Mouse (Mus musculus) MEL (cell line): ENCODE results near the gene Slmap. TPM values are rescaled to one million over a fixed set of nuclear protein-coding genes. Genes with fewer than 3 reads are reported as not detected.
"Not testable (repeated sequence)": the region's sequence is repeated elsewhere in the genome, so short reads cannot be mapped to it uniquely, and the experiment has no call there.

Experiments used
- DNase-seq: peaks from one replicate; pipeline ENCODE4 v3.0.0; 2011; ENCODE audit warnings: low read depth, low spot score
- H3K27ac ChIP-seq: 2 replicates; pipeline ENCODE4 v1.5.1; 2012; ENCODE audit warnings: low read depth, mild to moderate bottlenecking, control low read depth, low read length, moderate library complexity; ENCODE audit not compliant: control insufficient read depth
- H3K27me3 ChIP-seq, 2 experiments: fragments of 150-350 bp in 1 of 2; sonication (generic) in 1 of 2; 2 replicates each; pipeline ENCODE4 v1.6.1; 2012; ENCODE audit warnings: low read length in 2 of 2, mild to moderate bottlenecking in 2 of 2, improper control_type of control experiment in 1 of 2, moderate library complexity in 1 of 2; ENCODE audit not compliant: insufficient read depth in 2 of 2, control insufficient read depth in 1 of 2
- H3K36me3 ChIP-seq, 2 experiments: 2 replicates each; pipeline ENCODE4 v1.6.1; 2012 to 2014; ENCODE audit warnings: low read length in 2 of 2, improper control_type of control experiment in 1 of 2, inconsistent platforms in 1 of 2, mild to moderate bottlenecking in 1 of 2; ENCODE audit not compliant: insufficient read depth in 2 of 2, control insufficient read depth in 1 of 2
- H3K4me1 ChIP-seq, 2 experiments: fragments of 150-350 bp in 1 of 2; sonication (generic) in 1 of 2; 2 replicates each; pipeline ENCODE4 v1.6.1; 2012; ENCODE audit warnings: low read length in 2 of 2, improper control_type of control experiment in 1 of 2, mild to moderate bottlenecking in 1 of 2; ENCODE audit not compliant: insufficient read depth in 2 of 2, control insufficient read depth in 1 of 2
- H3K4me3 ChIP-seq, 2 experiments: fragments of 150-350 bp in 1 of 2; sonication (generic) in 1 of 2; 2 replicates each; pipeline ENCODE4 v1.5.1; 2012; ENCODE audit warnings: low read depth in 2 of 2, low read length in 2 of 2, mild to moderate bottlenecking in 2 of 2, moderate library complexity in 2 of 2, control low read depth in 1 of 2, improper control_type of control experiment in 1 of 2; ENCODE audit not compliant: control insufficient read depth in 1 of 2, insufficient read depth in 1 of 2
- H3K79me2 ChIP-seq: 2 replicates; pipeline ENCODE4 v1.6.1; 2012; ENCODE audit warnings: mild to moderate bottlenecking, low read length, moderate library complexity; ENCODE audit not compliant: control insufficient read depth, poor library complexity, insufficient read depth
- H3K9ac ChIP-seq: 2 replicates; pipeline ENCODE4 v1.6.1; 2012; ENCODE audit warnings: low read depth, mild to moderate bottlenecking, control low read depth, low read length, moderate library complexity; ENCODE audit not compliant: control insufficient read depth, poor library complexity, severe bottlenecking
- H3K9me3 ChIP-seq: fragments of 150-350 bp; sonication (generic); replicated peaks from 2 replicates; pipeline ENCODE4 v1.6.1; 2012; ENCODE audit warnings: mild to moderate bottlenecking, low read length, improper control_type of control experiment, moderate library complexity; ENCODE audit not compliant: insufficient read depth
- CHD2 ChIP-seq: IDR thresholded peaks from 2 replicates; pipeline ENCODE4 v1.6.1; 2011; ENCODE audit warnings: low read length, improper control_type of control experiment
- E2F4 ChIP-seq: IDR thresholded peaks from 2 replicates; pipeline ENCODE4 v1.6.1; 2011; ENCODE audit warnings: low read depth, low read length, improper control_type of control experiment, borderline replicate concordance
- EP300 ChIP-seq, 2 experiments: IDR thresholded peaks; 2 replicates each; pipeline ENCODE4 v1.6.1; 2011; ENCODE audit warnings: improper control_type of control experiment in 2 of 2, low read length in 2 of 2, low read depth in 1 of 2, mild to moderate bottlenecking in 1 of 2
- GABPA ChIP-seq: IDR thresholded peaks from 2 replicates; pipeline ENCODE4 v1.6.1; 2012; ENCODE audit warnings: low read depth, mild to moderate bottlenecking, inconsistent platforms, low read length, improper control_type of control experiment, moderate library complexity
- GATA1 ChIP-seq: IDR thresholded peaks from 2 replicates; pipeline ENCODE4 v1.6.1; 2011; ENCODE audit warnings: low read depth, low read length, improper control_type of control experiment
- JUND ChIP-seq: IDR thresholded peaks from 2 replicates; pipeline ENCODE4 v1.6.1; 2011; ENCODE audit warnings: low read depth, mild to moderate bottlenecking, improper control_type of control experiment, low read length
- MAX ChIP-seq: IDR thresholded peaks from 2 replicates; pipeline ENCODE4 v1.6.1; 2011; ENCODE audit warnings: low read length, improper control_type of control experiment
- MXI1 ChIP-seq: IDR thresholded peaks from 2 replicates; pipeline ENCODE4 v1.6.1; 2011; ENCODE audit warnings: mild to moderate bottlenecking, low read depth, low read length, improper control_type of control experiment
- MYB ChIP-seq: IDR thresholded peaks from 2 replicates; pipeline ENCODE4 v1.6.1; 2011; ENCODE audit warnings: mild to moderate bottlenecking, low read depth, low read length, improper control_type of control experiment
- NRF1 ChIP-seq: IDR thresholded peaks from 2 replicates; pipeline ENCODE4 v1.6.1; 2014; ENCODE audit warnings: low read depth, mild to moderate bottlenecking, inconsistent platforms, low read length, improper control_type of control experiment, moderate library complexity; ENCODE audit not compliant: poor library complexity, insufficient read depth, severe bottlenecking
- POLR2A ChIP-seq, 2 experiments: IDR thresholded peaks; 2 replicates each; pipeline ENCODE4 v1.6.1; 2011 to 2012; ENCODE audit warnings: low read length in 2 of 2, mild to moderate bottlenecking in 2 of 2, control low read depth in 1 of 2, improper control_type of control experiment in 1 of 2, low read depth in 1 of 2, moderate library complexity in 1 of 2; ENCODE audit not compliant: control insufficient read depth in 1 of 2, insufficient read depth in 1 of 2, poor library complexity in 1 of 2
- POLR2AphosphoS5 ChIP-seq: IDR thresholded peaks from 2 replicates; pipeline ENCODE4 v1.6.1; 2012; ENCODE audit warnings: low read depth, borderline replicate concordance, mild to moderate bottlenecking, inconsistent platforms, low read length, moderate library complexity, mixed read lengths
- RCOR1 ChIP-seq: IDR thresholded peaks from 2 replicates; pipeline ENCODE4 v1.6.1; 2012; ENCODE audit warnings: low read depth, mild to moderate bottlenecking, inconsistent platforms, low read length, improper control_type of control experiment
- TCF12 ChIP-seq: IDR thresholded peaks from 2 replicates; pipeline ENCODE4 v1.6.1; 2014; ENCODE audit warnings: low read depth, mild to moderate bottlenecking, inconsistent platforms, low read length, improper control_type of control experiment, moderate library complexity
- UBTF ChIP-seq: IDR thresholded peaks from 2 replicates; pipeline ENCODE4 v1.6.1; 2012; ENCODE audit warnings: low read depth, mild to moderate bottlenecking, inconsistent platforms, low read length, improper control_type of control experiment, moderate library complexity, borderline replicate concordance; ENCODE audit not compliant: insufficient read depth
- ZKSCAN1 ChIP-seq: IDR thresholded peaks from 2 replicates; pipeline ENCODE4 v1.6.1; 2012; ENCODE audit warnings: low read depth, mild to moderate bottlenecking, inconsistent platforms, low read length, improper control_type of control experiment, moderate library complexity
- ZMIZ1 ChIP-seq: IDR thresholded peaks from 2 replicates; pipeline ENCODE4 v1.6.1; 2012; ENCODE audit warnings: low read depth, mild to moderate bottlenecking, inconsistent platforms, low read length, improper control_type of control experiment, moderate library complexity
- ZNF384 ChIP-seq: IDR thresholded peaks from 2 replicates; pipeline ENCODE4 v1.6.1; 2012; ENCODE audit warnings: low read depth, mild to moderate bottlenecking, inconsistent platforms, low read length, improper control_type of control experiment
- polyA plus RNA-seq, 2 experiments: library from polyadenylated mRNA; stranded (reverse) in 1 of 2; unstranded in 1 of 2; fragments of >175 nt in 1 of 2; fragments of >200 nt in 1 of 2; gene quantifications; 2 replicates each; pipeline versions ENCODE4 v1.2.1 to v1.2.4; 2012; ENCODE audit warnings: low replicate concordance in 2 of 2, low read depth in 1 of 2; ENCODE audit not compliant: insufficient read length in 2 of 2, insufficient read depth in 1 of 2, missing spikeins in 1 of 2
- total RNA-seq: library from RNA; depleted of rRNA; stranded (reverse); fragments of 300-350 nt; gene quantifications from 2 replicates; pipeline ENCODE4 v1.2.3, GENCODE M21; 2012

The Slmap gene
- total and polyA plus RNA-seq, 3 experiments = 21.4 to 41.9 TPM; not detected in 1

DNA sequence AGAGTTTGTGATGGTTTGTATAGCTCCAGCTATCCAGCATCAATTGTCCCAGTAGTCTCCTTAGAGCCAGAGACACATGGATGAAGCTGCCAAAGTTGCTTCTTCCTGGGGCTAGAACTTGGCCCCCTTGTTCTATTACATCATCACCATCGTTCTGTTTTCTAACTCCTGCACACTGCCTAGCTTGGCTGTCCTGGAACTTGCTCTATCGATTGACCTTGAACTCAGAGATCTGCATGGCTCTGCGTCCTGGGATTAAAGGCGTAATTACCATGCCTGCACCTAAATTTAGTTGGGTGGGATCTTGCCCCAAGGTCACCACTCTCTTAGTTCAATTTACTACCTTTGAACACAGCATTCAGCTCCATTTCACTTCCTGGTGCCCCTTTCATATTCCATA lies 14.9 kb downstream of the Slmap start:
- TF ChIP-seq MYB = no peak
- no peak for TF ChIP-seq JUND
- no peak for TF ChIP-seq MXI1
- no peak for TF ChIP-seq NRF1
- TF ChIP-seq UBTF = no peak
- TF ChIP-seq ZMIZ1 = no peak
- no peak for TF ChIP-seq RCOR1
- TF ChIP-seq GATA1 = no peak
- no peak for TF ChIP-seq POLR2AphosphoS5
- TF ChIP-seq E2F4 = no peak
- no peak for TF ChIP-seq GABPA
- no peak for TF ChIP-seq CHD2
- no peak for TF ChIP-seq ZKSCAN1
- no peak overlapping the region for H3K27ac ChIP-seq
- H3K27me3 ChIP-seq = no peaks in the 10 kb centered on the region
- peaks cover 5 to 11% of the 10 kb centered on the region in 2 experiments for H3K4me1 ChIP-seq
- H3K36me3 ChIP-seq = peaks cover 2 to 21% of the 10 kb centered on the region in 2 experiments
- H3K4me3 ChIP-seq = no peak overlapping the region
- H3K79me2 ChIP-seq = peaks cover 61% of the 10 kb centered on the region
- H3K9me3 ChIP-seq = no peaks in the 10 kb centered on the region
- no peak for DNase-seq
- H3K9ac ChIP-seq = no peak overlapping the region

DNA sequence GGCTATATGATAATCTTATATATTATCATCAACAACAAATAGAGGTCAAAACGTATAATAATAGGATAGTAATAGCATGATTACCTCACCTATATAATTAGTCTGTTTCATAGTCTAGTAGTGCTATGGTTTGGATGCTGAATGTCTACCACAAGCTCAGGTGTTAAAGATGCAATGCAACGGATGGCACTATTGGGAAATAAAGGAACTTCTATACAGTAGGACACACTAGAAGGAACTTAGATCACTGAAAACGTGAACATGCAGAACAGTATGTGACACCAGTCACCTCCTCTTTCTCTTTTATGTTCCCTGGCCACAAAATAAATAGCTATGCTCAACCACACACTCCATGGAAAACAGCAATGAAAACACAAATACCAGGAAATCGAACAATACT lies 16.9 kb downstream of the Slmap start:
- Histone ChIP-seq H3K36me3 (peaks cover 0 to 21% of the 10 kb centered on the region in 2 experiments; a peak in 3 of 4 replicates), H3K4me3 (no peak overlapping the region), H3K9me3 (no peaks in the 10 kb centered on the region), H3K79me2 (peaks cover 59% of the 10 kb centered on the region), H3K27ac (no peak overlapping the region), H3K9ac (no peak overlapping the region), H3K4me1 (peaks cover 5 to 8% of the 10 kb centered on the region in 2 experiments), H3K27me3 (no peaks in the 10 kb centered on the region)
- TF ChIP-seq ZNF384 (no peak), MAX (no peak), TCF12 (no peak), POLR2A (IDR thresholded peaks at IDR 0.05; ENCODE audit: control insufficient read depth in 1 of 2, insufficient read depth in 1 of 2, low read depth in 1 of 2, low read length in 2 of 2, poor library complexity in 1 of 2) (no peak), EP300 (IDR thresholded peaks at IDR 0.05; ENCODE audit: low read depth in 1 of 2, low read length in 2 of 2) (no peak), E2F4 (no peak), MYB (no peak), JUND (no peak)
- DNase-seq = no peak

DNA sequence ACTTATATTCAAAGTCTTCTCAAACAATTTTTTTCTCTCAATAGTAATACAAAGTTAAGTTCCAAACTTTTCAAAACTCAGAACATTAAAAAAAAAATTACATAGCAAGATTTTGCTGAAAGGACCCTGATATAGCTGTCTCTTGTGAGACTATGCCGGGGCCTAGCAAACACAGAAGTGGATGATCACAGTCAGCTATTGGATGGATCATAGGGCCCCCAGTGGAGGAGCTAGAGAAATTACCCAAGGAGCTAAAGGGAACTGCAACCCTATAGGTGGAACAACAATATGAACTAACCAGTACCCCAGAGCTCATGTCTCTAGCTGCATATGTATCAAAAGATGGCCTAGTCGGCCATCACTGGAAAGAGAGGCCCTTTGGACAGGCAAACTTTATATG lies 18.5 kb downstream of the Slmap start:
- peak overlapping the region; percentile 42 for H3K9ac ChIP-seq
- H3K27ac ChIP-seq = peak overlapping the region; percentile 58
- not testable (repeated sequence) for DNase-seq, H3K27me3 ChIP-seq, H3K9me3 ChIP-seq, H3K4me1 ChIP-seq
- H3K36me3 ChIP-seq = peaks cover 0 to 20% of the 10 kb centered on the region in 2 experiments; a peak in 3 of 4 replicates
- H3K4me3 ChIP-seq = peak overlapping the region; percentile 16 to 52
- H3K79me2 ChIP-seq = peaks cover 58% of the 10 kb centered on the region
